Mouse (Mus musculus) cerebellum, postnatal 14 days (tissue): ENCODE data around the gene 1700016K19Rik.
A peak's percentile ranks its signal among the peaks of the same experiment; 100 is the strongest.

Experiments used
- DNase-seq, 2 experiments: peaks; one replicate each; pipeline ENCODE4 v3.0.0; 2021; ENCODE audit warnings: mixed read lengths in 2 of 2

1700016K19Rik gene

DNA sequence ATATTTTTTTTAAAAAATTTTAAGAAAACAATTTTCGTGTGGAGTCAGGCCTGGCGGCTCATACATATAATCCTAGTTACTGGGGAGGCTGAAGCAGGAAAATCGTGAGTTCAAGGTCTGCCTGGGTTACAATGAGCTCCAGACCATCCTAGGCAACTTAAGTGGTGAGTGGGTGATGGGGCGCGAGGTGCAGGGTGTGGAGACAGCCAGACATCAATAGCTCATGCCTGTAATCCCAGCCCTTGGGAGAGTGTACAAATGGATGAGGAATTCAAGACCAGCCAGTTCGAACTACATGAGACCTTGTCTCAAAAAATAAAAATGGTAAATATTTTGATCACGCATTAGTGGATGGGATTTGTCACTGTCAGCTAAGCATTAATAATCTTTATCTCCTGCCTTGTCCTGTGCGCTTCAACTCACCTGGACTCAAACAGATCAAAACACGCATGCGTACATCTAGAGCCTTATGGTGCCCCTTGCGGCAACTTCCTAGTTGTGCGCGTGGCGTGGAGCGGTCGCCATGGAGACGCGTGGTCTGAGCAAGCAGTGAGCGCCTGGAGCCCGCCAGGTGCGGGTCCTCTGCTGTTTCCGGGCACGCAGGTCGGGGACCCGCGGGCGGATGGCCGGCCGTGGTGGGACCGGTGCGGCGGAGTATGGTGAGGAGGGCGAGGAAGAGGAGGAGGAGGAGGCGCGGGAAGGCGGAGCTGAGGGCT, at the start of gene 1700016K19Rik:
Gene 1700016K19Rik, plus strand, starts transcription at position 473 of the 716 bp plus-strand sequence.
- peak; percentile 90 to 92 for DNase-seq

DNA sequence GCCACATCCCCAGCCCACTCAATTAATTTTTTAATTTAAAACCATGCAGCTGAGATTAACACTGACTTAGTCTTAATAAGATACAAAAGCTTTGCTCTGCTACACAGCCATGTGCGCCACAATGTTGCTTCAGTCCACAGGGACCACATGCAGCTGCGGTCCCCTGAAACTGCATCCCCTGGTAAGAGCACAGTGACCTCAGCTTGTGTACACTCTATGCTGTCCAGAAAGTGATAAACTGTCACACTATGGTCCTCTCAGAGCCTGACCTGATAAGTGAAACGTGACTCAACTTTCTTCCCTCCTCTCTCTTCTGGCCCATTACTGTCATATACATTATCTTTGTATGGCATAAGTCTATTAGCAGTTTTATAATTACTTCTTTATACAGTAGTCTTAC, 49.3 kb upstream of the 1700016K19Rik start:
- no peak for DNase-seq

DNA sequence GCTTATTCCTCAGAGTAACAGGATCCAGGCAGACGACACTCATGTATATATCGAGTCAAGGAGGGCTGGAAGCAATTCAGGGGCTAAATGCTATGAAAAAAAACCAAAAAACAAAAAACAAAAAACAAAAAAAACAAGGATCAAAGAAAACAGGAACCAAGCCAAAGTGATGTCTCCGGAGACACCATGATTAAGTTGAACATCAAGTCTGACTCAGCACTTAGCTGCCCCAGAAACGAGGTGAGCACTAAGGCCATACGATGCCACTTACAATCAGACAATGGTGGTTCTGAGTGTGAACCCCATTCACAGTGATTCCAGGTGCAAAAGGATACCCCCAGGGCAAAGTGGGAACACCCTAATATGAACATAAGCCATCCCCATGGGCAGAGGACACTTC, 47.8 kb upstream of the 1700016K19Rik start:
- no peak for DNase-seq

DNA sequence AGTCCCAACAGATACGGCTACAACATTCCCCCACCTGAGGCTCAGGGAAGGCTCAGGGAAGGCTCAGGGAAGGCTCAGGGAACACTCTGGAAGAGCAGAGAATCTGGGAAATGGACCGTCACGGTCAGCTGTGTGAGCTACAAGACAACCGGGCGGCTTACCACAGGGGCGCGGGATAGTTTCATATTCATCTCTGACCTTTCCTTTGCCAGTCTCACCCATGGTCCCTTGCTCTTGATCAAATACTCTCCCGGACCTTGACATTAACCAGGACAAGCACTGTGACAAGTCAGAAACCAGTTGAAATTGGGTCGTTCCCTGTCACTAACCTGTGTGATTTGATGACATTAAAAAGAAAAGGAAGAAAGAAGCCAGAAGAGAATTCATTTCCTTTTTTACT, 44.8 kb upstream of the 1700016K19Rik start:
- DNase-seq, result no peak

DNA sequence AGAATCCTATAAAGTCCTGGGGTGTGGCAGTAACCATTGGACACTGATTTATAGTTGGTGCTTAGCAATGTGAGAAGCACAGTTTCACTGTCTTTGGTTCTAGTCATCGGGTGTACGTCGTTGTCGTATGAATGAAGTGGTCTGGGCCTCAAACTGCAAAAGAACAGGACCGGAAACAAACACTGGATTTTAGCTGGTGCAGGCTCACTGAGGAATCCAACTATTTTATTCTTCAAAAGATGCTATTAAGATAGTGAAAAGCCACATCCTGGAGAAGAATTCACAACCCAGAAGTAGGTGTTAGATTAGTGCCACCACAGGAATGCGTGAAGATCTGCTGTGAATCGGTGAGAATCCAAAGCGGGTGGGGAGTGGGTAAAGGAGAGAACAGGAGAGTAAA, 43.1 kb upstream of the 1700016K19Rik start:
- no peak for DNase-seq

DNA sequence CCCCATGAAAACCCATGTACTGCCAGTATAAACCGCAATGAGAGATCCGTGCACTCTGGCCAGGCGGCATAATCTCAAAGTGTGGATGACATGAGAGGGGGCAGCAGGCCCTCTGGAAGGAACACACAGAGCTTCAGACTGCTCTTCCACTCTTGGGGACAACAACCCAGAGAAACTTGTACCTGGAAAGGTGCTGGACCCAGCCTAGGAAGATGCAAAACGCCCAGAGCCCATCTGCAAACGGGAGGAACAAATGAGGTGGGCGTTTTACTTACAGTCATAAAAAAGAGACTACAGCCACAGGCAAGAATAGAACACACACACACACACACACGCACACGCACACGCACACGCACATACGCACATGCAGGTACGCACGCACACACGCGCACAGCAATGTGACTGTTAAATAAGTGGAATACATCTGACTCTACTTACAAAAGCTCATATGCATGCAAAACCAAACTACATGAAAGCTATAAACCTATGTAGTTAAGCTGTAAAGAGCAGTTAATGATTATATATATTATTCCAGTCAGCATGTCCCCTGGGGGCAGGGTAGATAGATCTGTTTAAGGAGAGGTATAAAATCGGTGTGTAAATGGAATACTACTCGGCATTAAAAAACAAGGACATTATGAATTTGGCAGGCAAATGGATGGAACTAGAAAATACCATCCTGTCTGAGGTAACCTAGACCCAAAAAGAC, 42.4 kb upstream of the 1700016K19Rik start:
- DNase-seq, result no peak

DNA sequence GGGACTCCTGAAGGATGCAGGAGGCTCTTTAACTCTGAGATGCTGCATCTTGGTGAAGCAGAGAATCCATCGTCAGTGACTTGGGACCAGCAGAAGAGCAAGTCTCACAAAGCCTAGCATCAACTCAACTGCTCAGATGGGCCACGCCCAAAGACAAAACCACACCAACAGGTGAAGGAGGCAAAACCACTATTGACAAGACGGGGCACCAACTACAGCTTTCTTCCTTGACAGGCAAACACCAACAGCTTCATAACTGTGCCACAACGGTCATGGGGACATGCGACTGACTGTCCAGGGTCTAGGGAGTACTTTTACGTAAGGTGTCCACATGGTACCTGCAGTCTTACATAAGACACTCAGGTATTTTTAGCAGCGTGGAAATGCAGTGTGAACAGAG, 37.9 kb upstream of the 1700016K19Rik start:
- DNase-seq, result no peak

DNA sequence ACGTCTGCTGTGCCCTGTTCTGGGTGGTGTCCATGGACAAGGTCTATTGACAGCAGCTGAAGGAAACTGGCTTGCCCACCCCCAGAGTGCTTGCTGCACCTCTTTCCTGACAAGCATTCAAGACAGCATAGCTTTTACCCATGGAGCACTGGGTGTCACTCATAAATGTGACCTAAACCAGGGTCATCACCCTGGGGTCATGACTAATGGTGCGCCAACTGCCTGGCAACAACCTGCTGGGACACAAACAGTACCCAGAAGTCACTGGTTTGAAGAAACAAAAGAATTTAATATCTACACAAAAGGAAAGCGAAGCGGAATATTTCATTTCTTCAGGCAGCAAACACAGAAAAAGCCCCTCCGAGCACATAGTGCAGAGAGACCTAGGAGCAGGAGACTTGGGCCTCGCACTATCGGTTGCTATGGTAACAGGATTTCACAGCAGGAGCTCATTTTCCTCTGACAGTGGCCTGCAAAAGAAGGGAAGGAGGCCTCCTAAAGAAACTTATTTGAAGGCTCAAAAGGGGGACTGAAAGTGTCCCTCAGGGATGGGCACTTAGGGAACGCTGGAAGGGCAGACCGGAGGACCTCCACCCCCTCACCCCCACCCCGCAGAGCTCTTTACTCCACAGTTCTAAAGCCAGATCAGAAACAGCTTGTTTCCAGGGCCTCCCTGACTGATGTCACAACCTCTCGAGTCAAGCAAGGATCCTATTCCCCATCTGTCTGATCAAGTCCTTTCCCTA, 35.8 kb upstream of the 1700016K19Rik start:
- DNase-seq, result peak; percentile 77 to 83

DNA sequence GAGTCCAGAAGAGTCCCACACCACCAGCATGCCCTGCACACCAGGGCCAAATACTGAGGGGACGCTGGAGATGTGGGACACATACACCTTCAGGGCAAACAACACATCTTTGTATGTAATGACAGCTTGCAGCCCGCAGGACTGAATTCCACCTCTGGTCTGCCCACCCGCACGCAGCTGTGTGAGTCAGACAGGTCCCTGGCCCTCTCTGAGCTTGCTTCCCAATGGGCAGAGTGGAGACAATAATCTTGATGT, 35.3 kb upstream of the 1700016K19Rik start:
- no peak for DNase-seq

DNA sequence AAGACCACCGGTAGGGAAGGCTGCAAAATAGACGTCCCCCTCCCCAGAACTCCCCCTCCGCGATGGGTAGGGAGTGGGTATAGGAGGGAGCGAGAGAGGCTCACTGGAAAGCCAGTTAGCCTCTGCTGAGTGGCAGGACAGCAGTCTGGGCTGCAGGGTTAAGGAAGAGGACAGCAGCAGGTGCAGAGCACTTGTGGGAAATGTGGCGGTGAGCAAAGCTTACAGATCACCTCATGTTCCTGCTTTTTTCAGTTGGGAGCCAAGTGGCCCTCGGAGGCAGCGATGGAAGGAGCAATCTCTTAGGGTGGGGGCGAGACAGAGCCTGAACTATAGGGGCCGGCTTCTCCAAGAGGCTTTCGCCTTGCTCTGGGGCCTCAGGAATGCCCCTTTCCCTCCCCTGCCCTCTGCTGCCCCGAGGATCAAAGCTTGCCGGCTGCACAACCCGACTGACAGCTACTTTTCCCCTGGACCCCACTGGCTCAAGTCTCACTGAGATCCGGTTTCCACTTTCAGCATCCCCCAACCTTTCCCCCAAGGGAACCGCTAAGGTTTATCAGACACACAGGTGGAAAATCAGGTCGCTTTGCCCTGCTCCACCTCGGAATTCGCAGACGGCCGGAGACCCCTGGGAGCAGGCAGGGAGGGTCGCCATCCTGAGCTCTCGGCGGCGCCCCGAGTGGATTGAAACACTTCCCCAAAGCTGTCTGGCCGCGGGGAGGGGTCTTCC, 33.9 kb upstream of the 1700016K19Rik start:
- DNase-seq, result peak in 1 of 2 experiments; percentile 12

DNA sequence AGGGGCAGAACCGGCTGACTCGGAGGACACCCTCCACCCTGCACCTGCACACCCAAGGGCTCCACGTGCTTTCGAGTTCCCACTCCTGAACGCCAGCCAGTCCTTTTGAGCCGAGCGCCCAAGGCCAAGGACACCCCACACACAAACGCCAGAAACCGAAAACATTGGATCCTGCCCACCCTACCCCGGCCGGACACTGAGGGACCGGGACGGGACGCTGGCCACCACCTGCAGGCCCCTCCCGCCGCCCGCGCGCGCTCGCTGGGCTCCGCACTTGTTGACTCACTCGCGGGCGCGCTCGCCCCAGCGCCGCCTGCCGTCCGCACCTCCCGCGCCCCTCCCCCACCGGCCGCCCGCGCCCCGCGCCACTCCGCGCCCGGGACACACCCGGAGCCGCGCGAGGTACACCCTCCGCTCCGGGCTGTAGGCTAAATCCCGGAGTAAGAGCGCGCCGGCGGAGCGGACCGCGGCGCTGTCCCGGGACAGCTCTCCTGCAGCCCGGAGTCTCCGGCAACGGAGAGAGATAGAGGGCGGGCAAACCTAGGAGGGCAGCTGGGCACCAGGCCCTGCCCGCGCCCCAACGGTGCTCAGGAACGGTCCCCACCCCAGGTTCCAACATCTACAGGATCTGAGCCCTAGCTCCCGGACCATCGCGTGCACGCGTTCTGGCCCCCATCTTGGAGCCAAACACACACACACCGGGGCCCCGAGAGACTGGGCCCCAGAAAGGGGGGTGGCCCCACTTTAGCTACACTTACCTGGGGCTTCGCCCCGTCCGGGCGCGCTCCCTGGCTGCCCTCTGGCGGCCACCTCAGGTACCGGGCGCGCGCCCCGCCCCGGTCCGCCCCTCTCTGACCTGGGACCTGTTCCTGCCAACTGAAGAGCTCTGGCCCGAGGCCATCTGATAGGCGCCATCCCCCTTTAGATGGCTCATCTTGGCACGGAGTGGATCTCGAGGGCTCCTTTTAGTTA, 33.0 kb upstream of the 1700016K19Rik start:
- peak; percentile 80 to 83 for DNase-seq

DNA sequence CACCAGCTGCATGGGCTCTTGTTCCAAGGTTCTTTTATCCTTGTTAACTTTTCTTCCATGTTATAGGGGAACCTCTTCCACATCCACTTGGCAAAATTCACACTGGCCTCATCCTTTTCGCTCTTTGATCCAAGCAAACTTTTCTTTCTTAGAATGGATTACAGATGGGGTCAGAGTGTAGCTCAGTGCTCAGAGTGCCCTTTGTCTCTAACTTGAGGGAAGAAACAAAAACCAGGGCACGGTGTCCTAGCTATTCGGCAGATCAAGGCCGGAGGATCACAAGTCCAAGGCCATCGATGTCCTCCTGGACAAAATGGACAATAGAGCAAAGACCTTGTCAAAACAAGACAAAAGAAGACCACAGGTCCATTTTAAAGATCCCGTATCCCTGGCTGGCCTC, 31.0 kb upstream of the 1700016K19Rik start:
- DNase-seq, result no peak

DNA sequence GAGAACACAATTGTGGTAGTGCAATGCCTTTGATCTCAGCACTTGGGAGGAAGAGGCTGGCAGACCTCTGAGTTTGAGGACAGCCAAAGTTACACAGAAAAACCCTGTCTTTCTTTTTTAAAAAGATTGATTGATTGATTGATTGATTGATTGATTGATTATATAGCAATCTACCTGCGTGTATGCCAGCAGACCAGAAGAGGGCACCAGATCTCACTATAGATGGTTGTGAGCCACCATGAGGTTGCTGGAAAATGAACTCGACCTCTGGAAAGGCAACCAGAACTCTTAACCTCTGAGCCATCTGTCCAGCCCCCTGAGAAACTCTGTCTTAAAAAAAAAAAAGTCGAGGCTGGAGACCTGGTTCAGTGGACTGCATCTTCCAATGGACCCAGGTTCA, 29.1 kb upstream of the 1700016K19Rik start:
- DNase-seq, result no peak

DNA sequence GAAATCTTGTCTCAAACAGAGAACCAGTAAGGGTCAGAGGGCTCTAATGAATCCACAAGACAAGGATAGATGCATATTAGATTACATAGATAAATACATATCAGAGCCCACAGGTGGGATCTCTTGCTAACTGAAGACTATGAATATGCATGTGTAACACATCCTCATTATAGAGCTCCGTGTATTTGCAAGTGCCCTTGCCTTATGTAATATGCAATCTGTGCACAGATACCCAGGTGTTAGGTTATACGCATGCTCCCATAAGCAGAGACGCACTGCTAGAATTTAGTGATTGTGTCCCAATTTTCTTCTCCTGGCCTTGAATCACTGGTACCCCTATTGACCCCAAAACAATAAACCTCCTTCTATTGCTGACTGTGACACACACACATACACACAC, 27.5 kb upstream of the 1700016K19Rik start:
- DNase-seq, result no peak

DNA sequence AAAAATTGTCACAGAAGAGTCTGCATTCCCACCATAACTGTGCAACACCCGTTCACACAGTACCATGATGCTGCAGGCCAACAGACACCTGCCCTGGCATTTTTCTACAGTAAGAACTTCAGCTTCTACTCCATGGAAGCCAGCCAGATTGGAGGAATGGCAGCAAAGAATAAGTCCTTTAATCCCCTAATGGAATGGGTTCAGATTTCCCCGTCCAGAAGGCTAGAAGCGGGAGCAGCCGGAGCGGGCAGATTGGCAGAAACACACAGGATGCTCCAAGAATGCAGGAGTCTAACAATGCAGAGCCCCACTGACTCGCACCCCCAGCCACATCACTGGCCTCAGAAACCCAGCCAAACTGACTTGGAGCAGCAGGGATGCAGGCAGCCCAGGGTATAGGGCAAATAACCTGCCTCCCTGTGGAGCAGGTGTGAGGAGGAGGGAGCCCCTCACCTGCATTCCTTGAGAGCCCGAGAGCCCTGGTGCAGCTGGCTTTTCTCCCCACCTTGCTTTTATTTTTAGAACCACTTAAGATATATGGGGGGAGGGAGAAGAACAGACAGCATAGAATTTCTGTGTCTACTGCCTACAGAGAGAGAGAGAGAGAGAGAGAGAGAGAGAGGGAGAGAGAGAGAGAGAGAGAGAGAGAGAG, 26.7 kb upstream of the 1700016K19Rik start:
- peak; percentile 28 to 33 for DNase-seq

DNA sequence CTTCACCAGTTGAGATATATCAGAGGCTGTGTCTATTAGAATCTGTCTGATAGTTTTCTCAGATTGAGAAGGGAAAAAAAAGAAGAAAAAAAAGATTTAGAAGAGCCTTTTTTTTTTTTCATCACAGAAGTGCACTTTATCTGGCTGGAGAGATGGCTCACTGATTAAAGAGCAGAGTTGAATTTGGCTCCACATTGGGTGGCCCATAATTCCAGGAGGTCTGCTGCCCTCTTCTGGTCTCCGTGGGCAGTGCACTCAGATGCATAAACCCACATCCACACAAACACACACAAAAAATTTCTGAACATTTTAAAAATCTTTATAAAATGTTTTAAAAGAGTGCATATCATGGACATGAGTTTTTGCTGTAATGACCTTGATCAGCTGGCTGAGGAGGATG, 25.7 kb upstream of the 1700016K19Rik start:
- peak; percentile 24 to 54 for DNase-seq

DNA sequence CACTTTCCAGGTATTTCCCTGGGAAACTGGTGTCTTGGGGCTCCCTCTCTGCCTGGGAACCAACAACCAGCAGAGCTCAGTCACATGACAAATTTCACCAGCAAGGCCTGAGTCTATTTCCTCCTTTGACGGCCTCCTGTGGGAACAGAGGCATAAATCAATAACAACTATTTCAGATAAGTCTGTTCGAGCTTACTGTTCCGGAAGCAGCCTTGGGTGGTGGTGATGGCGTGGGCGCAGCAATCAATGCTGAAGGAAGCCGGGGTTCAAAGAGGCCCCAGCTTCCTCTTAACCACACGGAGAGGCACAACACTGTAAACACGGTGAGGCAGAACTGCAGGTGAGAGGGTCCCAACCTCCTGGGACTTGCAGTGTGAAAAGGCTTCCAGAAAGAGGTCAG, 23.0 kb upstream of the 1700016K19Rik start:
- DNase-seq, result no peak

DNA sequence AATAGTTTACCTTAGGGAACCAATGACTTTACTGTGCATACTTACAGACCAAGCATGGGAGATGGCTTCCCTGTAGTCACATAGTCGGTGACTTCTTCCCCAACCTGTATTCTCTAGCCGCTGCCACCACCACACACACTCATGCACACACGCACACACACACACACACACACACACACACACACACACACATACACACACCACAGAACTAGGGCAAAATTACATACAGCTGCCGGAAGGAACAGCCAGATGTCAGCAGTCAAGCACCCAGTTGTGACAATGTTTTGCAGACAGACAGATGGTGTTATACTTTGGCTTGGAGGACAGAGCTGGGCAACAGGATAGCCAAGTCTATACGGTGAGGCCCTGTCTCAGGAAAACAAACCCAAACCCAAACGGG, 21.7 kb upstream of the 1700016K19Rik start:
- no peak for DNase-seq

DNA sequence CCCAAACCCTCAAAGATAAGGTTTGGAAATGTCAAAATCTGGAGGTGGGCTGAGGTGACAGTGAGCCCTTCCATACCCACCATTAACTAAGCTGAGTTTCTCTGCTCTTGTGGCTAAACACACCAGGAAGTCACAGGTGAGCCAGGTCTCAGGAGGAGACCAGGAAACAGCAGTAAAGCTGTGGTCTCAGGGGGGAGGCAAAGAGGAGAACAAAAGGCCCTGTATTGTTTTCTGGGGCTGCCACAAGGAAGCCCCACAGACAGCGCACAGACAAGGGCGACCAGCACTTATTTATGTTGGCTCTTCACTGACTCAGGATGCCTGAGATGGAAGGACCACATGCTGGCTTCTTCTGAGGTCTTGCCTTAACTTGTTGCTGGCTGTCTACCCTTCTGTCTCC, 19.3 kb upstream of the 1700016K19Rik start:
- no peak for DNase-seq

DNA sequence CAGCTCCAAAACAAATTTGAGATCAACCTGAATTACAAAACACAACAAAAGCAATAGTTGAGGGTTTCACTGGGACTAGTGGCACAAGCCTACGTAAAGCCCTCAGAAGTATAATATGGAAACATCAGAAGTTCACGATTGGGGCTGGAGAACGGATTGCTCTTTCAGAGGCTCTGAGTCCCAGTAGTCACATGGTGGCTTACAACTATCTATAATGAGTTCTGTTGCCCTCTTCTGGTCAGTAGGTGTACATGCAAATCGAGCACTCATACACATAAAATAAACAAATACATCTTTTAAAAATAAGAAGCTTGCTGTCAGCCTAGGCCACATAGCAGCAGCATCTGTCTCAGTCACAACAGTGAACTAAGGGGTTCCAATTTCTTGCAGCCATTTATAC, 16.5 kb upstream of the 1700016K19Rik start:
- DNase-seq, result no peak

DNA sequence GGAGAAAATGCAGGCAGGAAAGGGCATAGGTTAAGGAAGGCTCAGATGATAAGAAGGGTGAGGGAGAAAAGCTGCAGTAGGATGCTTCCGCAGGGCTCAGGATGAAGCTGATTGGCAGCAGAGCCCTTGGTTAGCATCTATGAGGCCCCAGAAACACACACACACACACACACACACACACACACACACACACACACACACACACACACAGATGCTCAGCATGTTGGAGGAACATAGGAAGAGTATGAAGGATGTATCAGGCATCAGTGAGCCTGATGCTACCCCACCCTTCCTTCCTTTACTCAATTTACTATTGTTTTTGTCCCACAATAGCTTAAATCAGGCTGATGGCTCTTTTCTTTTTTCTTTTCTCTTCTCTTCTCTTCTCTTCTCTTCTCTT, 15.1 kb upstream of the 1700016K19Rik start:
- DNase-seq, result no peak

DNA sequence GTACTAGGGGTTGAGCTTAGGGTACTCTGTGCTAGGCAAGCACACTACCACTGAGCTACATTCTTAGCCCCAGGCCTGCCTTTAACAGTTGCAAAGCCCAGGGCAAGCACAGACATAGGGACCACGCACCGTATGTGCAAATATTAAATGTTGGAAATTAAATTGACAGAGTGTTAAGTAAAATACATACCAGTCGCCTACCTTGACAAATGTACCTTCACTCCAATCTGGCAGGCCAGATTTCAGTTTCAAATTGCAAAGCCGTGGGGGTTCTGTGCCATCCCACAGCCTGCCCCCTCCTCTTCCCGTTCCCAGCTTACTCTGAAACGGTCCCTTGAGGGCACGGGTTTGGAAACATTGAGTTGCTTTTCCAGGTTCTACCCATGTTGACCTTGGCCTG, 13.8 kb upstream of the 1700016K19Rik start:
- no peak for DNase-seq
